Mouse (Mus musculus) CH12.LX (cell line): ENCODE measurements at regions not wholly inside any gene's neighbourhood (a gene's known extent, or its start where the extent isn't known, plus 50 kb on each side); places are given as distances from the start of the nearest gene placed in this dataset.

Experiments used
- CTCF ChIP-seq, 2 experiments: IDR thresholded peaks in 1 of 2; conservative IDR thresholded peaks in 1 of 2; 2 replicates each; pipeline ENCODE4 v1.5.1; 2011 to 2012; ENCODE audit warnings: low read depth in 2 of 2, low read length in 2 of 2, improper control_type of control experiment in 1 of 2, inconsistent platforms in 1 of 2, mild to moderate bottlenecking in 1 of 2, moderate library complexity in 1 of 2
- GABPA ChIP-seq: IDR thresholded peaks from 2 replicates; pipeline ENCODE4 v1.6.1; 2012; ENCODE audit warnings: low read depth, low read length, improper control_type of control experiment, inconsistent platforms; ENCODE audit not compliant: insufficient replicate concordance
- HCFC1 ChIP-seq: IDR thresholded peaks from 2 replicates; pipeline ENCODE4 v1.6.1; 2012; ENCODE audit warnings: low read depth, mild to moderate bottlenecking, inconsistent platforms, low read length, improper control_type of control experiment
- IRF4 ChIP-seq: IDR thresholded peaks from 2 replicates; pipeline ENCODE4 v1.6.1; 2014; ENCODE audit warnings: low read depth, mild to moderate bottlenecking, inconsistent platforms, low read length, improper control_type of control experiment
- MEF2A ChIP-seq: IDR thresholded peaks from 2 replicates; pipeline ENCODE4 v1.6.1; 2014; ENCODE audit warnings: low read depth, mild to moderate bottlenecking, inconsistent platforms, low read length, improper control_type of control experiment, borderline replicate concordance
- MXI1 ChIP-seq: IDR thresholded peaks from 2 replicates; pipeline ENCODE4 v1.6.1; 2011; ENCODE audit warnings: mild to moderate bottlenecking, low read depth, low read length, improper control_type of control experiment
- MYC ChIP-seq: IDR thresholded peaks from 2 replicates; pipeline ENCODE4 v1.6.1; 2011; ENCODE audit warnings: low read depth, mild to moderate bottlenecking, improper control_type of control experiment, low read length
- NRF1 ChIP-seq: IDR thresholded peaks from 2 replicates; pipeline ENCODE4 v1.6.1; 2014; ENCODE audit warnings: low read depth, mild to moderate bottlenecking, inconsistent platforms, low read length, improper control_type of control experiment, moderate library complexity
- POLR2A ChIP-seq: IDR thresholded peaks from 2 replicates; pipeline ENCODE4 v1.6.1; 2011; ENCODE audit warnings: low read depth, mild to moderate bottlenecking, improper control_type of control experiment, low read length
- TCF12 ChIP-seq: IDR thresholded peaks from 2 replicates; pipeline ENCODE4 v1.6.1; 2014; ENCODE audit warnings: low read depth, mild to moderate bottlenecking, inconsistent platforms, low read length, improper control_type of control experiment
- USF1 ChIP-seq: IDR thresholded peaks from 2 replicates; pipeline ENCODE4 v1.6.1; 2014; ENCODE audit warnings: low read depth, mild to moderate bottlenecking, inconsistent platforms, low read length, improper control_type of control experiment

GRCm38 (mm10) chr9:12113374-12113773 lies 1132.3 kb downstream of the Jrkl start:
- TF ChIP-seq IRF4 (no peak), USF1 (no peak), GABPA (no peak), NRF1 (no peak), MXI1 (no peak), HCFC1 (no peak), CTCF (conservative IDR thresholded peaks at IDR 0.05 in 1 of 2, IDR thresholded peaks at IDR 0.05 in 1 of 2; ENCODE audit: low read depth in 2 of 2, low read length in 2 of 2) (0 out of 4 replicates have a peak, but pooled peaks of 1 of the 2 experiments have one; percentile 0), POLR2A (no peak), MEF2A (no peak), TCF12 (no peak), MYC (no peak)
